Mouse (Mus musculus) left cerebral cortex, postnatal 10 days (tissue): ENCODE measurements around the gene 9530053A07Rik. TPM values are rescaled to one million over a fixed set of nuclear protein-coding genes. Genes with fewer than 3 reads are reported as not detected.
"Not testable (repeated sequence)": the region's sequence is repeated elsewhere in the genome, so short reads cannot be mapped to it uniquely, and the experiment has no call there.

ENCODE experiments used
- DNase-seq, 2 experiments: peaks; one replicate each; pipeline ENCODE4 v3.0.0; 2021 to 2022; ENCODE audit warnings: low spot score in 2 of 2, mixed read lengths in 1 of 2; ENCODE audit errors: extremely low spot score in 1 of 2
- intact Hi-C: fragments of 180-260 bp; cut with DNase I; formaldehyde crosslinking; loops from one replicate; pipeline ENCODE4 v1.15.1; 2025
- total RNA-seq, 2 experiments: library from RNA; stranded (reverse); gene quantifications; 2 replicates each; pipeline ENCODE4 v1.2.3; 2021

Gene 9530053A07Rik
- total RNA-seq, result not detected

- no peak for DNase-seq
- intact Hi-C loops, result no loop called here
Measured at GRCm38 (mm10) chr7:28129166-28129565, at the start of gene 9530053A07Rik. Gene 9530053A07Rik (plus strand): TSS chr7:28129466.

DNA sequence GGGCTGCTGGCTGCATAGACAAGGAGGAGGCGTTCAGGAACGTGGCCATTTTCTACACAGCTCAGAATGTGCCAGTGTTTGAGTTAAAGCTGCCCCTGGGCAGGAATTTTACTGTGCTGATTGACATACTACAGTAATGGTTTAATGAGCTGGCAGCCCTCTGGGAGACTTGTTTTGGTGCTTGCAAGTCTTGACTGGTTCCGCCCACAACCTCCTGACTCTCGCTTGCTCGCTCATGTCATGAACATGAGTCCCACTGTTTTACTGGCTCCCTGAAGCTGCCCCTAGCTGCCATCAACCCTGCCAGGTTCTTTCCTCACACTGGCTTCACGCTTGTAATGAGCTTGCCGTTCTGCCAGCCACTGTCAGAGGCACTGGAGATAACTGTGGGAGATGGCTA lies 45.1 kb upstream of the 9530053A07Rik start:
- intact Hi-C loops, result no loop called here
- DNase-seq, result peak in 1 of 2 experiments; percentile 4

DNA sequence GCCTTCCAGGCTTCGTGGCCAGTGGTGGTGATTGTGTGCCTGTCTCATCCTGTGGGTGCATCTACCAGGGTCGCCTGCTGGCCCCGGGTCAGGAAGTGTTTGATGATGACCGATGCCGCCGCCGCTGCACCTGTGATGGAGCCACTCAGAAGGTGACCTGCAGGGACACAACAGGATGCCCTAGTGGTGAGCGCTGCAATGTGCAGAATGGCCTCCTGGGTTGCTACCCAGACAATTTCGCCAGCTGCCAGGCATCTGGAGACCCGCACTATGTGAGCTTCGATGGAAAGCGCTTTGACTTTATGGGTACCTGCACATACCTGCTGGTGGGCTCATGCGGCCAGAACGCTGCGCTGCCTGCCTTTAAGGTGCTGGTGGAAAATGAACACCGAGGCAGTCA lies 43.0 kb upstream of the 9530053A07Rik start:
- no peak for DNase-seq
- intact Hi-C loops, result no loop called here

GRCm38 (mm10) chr7:28093541-28093940 lies 35.7 kb upstream of the 9530053A07Rik start:
- no peak for DNase-seq
- intact Hi-C loops, result no loop called here

GRCm38 (mm10) chr7:28099101-28099500 lies 30.2 kb upstream of the 9530053A07Rik start:
- no peak for DNase-seq
- intact Hi-C loops, result no loop called here

- DNase-seq, result peak in 1 of 2 experiments; percentile 52
- intact Hi-C loops, result loop anchor here (5.0 kb wide), 1 partner anchor 49 kb away; the partner anchor contains the start of gene Psmc4
Measured at GRCm38 (mm10) chr7:28100596-28101590, 28.4 kb upstream of the 9530053A07Rik start.

DNA sequence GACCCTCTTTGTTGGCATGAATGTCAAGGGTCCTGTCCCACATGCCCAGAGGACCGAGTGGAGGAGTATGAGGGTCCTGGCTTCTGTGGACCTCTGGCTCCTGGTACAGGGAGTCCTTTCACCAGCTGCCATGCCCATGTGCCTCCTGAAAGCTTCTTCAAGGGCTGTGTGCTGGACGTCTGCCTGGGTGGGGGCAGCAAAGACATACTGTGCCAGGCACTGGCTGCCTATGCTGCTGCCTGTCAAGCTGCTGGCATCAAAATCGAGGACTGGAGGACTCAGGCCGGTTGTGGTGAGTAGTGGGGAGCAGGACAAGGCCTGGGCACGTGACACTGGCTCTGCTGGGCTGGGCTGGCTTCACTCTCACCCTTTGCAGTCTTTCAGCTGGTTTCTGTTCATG lies 26.3 kb upstream of the 9530053A07Rik start:
- DNase-seq, result not testable (repeated sequence)
- intact Hi-C loops, result loop anchor here (5.0 kb wide), 1 partner anchor 51 kb away; the partner anchor contains the start of gene Psmc4

GRCm38 (mm10) chr7:28104670-28105069 lies 24.6 kb upstream of the 9530053A07Rik start:
- intact Hi-C loops, result loop anchor here (5.0 kb wide), 1 partner anchor 52 kb away; the partner anchor contains the start of gene Psmc4
- no peak for DNase-seq

DNA sequence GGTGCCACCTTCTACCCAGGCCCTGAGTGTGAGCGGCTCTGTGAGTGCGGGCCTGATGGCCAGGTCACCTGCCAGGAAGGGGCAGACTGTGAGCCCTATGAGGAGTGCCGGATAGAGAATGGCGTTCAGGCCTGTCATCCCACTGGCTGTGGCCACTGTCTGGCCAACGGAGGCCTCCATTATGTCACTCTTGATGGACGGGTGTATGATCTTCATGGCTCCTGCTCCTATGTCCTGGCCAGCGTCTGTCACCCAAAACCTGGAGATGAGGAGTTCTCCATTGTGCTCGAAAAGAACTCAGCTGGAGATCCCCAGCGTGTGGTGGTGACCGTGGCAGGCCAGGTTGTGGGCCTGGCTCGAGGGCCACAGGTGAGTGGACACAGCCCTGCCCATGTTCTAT lies 23.0 kb upstream of the 9530053A07Rik start:
- intact Hi-C loops, result no loop called here
- no peak for DNase-seq

GRCm38 (mm10) chr7:28114648-28115047 lies 14.6 kb upstream of the 9530053A07Rik start:
- DNase-seq, result no peak
- intact Hi-C loops, result no loop called here

GRCm38 (mm10) chr7:28137613-28138012 lies 8.3 kb downstream of the 9530053A07Rik start:
- intact Hi-C loops, result no loop called here
- DNase-seq, result peak; percentile 7 to 47

DNA sequence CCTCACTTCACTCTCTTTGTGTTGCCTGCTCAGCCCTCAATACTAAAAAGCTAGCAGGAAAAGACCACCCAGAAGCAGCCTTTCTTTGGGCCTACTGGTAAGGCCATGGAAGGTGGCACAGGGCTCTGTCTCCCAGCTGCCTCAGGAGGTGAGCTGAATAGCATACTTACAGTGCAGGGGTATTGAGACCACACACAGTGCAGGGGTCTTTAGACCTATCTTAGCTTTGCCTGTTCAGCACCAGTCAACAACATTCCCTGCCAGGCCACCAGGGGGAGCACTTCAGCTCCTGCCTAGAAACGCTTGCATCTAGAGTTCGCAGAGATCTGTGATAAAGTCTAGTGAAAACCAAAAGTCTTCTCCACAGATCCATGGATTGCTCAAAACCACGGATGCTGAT lies 19.0 kb downstream of the 9530053A07Rik start:
- DNase-seq, result peak in 1 of 2 experiments; percentile 68
- intact Hi-C loops, result loop anchor here (5.0 kb wide), 2 partner anchors 96 to 149 kb away; partner anchors contain the start of gene Psmc4

- no peak for DNase-seq
- intact Hi-C loops, result loop anchor here (5.0 kb wide), 2 partner anchors 98 to 147 kb away; partner anchors contain the start of gene Psmc4
Measured at GRCm38 (mm10) chr7:28149841-28150240, 20.6 kb downstream of the 9530053A07Rik start.

DNA sequence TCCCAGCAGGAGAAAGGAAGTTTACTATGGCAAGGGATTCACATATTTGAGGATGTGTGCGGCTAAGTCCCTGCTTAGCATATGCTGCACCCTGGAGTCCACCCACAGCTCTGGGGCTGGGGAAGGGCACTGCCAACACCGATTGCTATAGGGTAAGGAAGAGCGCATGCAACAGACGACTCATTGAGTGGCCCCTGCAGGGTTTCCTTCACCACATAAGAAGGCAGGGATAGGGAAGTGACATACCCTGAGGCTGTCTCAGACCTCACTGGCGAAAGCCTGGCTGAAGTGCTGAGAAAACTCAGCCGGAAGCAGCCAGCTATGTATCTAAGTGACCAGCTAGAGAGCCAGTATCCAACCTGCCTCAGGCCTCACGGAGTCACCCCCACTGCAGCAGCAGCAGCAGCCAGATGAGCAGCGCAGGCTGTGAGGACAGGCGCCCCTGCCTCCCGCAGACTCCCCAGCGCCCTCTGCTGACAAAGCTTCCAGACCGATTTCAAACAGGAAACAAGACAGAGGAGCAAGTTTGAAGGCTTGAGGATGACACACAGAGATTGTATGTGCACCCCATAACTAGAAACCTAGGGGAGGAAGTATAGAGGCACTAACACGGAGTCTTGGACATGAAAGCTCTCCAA lies 22.4 kb downstream of the 9530053A07Rik start:
- intact Hi-C loops, result no loop called here
- DNase-seq, result peak in 1 of 2 experiments; percentile 69

DNA sequence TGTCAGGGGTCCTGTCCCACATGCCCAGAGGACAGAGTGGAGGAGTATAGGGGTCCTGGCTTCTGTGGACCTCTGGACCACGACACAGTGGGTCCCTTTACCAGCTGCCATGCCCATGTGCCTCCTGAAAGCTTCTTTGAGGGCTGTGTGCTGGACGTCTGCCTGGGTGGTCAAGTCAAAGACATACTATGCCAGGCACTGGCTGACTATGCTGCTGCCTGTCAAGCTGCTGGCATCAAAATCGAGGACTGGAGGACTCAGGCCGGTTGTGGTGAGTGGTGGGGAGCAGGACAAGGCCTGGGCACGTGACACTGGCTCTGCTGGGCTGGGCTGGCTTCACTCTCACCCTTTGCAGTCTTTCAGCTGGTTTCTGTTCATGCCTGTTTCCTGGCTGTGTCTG lies 24.3 kb downstream of the 9530053A07Rik start:
- not testable (repeated sequence) for DNase-seq

GRCm38 (mm10) chr7:28159292-28159691 lies 30.0 kb downstream of the 9530053A07Rik start:
- intact Hi-C loops, result no loop called here
- no peak for DNase-seq

More for the DNA sequence above, 24.3 kb downstream of the 9530053A07Rik start:
- intact Hi-C loops, result not testable (repeated sequence)

GRCm38 (mm10) chr7:28159893-28160292 lies 30.6 kb downstream of the 9530053A07Rik start:
- intact Hi-C loops, result no loop called here
- no peak for DNase-seq

GRCm38 (mm10) chr7:28161163-28161749 lies 32.0 kb downstream of the 9530053A07Rik start:
- intact Hi-C loops, result no loop called here
- DNase-seq, result no peak

DNA sequence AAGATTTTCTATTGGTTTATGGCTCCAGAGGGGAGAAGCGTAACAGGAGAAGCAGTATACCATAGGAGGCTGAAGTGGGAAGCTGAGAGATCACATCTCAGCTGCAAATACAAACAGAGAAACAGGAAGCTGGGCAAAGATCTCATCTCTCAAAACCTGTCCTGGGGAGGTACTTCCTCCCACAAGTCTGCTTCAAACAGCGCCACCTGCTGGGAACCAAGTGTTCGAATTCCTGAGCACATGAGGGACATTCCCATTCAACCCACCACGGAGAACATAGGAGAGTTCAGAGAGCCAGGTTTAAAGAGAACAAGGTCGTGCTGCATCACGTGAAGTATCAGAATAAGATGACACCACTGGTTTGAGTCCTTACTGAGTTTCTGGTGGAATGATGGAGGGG lies 36.1 kb downstream of the 9530053A07Rik start:
- DNase-seq, result peak in 1 of 2 experiments; percentile 38
- intact Hi-C loops, result no loop called here
